Mouse (Mus musculus) megakaryocyte-erythroid progenitor cell, adult 5-6 weeks (primary cell): ENCODE measurements around the gene Stard13. TPM values are rescaled to one million over a fixed set of nuclear protein-coding genes. Genes with fewer than 3 reads are reported as not detected.

Experiments
- ATAC-seq: replicated peaks from 2 replicates; pipeline ENCODE4 v1.8.0; 2016; ENCODE audit warnings: mild to moderate bottlenecking, inconsistent platforms; ENCODE audit not compliant: severe bottlenecking, poor library complexity, low FRiP score, low TSS enrichment
- total RNA-seq, 2 experiments: library from RNA; stranded (forward) in 1 of 2; stranded (reverse) in 1 of 2; fragments of 200-1000, 215-1000 nt in 1 of 2; fragments of >200 nt in 1 of 2; fragmentation: Nextera tagmentation in 1 of 2; gene quantifications; 2 replicates each; pipeline ENCODE4 v1.2.3; 2014 to 2017

The Stard13 gene
- total RNA-seq, 2 experiments from 2014 or later, result not detected

DNA sequence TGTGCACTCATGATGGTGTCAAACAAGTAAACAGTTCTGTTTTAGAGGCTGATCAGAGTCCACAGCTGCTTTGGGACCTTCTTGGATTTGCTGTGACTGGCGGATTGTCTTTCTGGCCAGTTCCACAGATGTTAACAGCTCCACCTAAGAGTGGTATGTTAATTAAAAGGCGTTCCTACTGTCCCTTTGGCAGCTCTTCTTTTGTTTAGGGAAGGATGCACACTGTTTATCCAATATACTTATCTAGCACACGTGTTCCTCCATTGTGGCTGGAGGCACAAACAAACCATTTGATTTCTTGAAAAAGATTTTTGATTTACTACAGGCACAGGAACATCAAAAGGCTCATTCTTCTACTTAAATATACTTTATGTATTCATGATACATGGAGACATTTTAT, 156.7 kb downstream of the Stard13 start:
- no peak for ATAC-seq

DNA sequence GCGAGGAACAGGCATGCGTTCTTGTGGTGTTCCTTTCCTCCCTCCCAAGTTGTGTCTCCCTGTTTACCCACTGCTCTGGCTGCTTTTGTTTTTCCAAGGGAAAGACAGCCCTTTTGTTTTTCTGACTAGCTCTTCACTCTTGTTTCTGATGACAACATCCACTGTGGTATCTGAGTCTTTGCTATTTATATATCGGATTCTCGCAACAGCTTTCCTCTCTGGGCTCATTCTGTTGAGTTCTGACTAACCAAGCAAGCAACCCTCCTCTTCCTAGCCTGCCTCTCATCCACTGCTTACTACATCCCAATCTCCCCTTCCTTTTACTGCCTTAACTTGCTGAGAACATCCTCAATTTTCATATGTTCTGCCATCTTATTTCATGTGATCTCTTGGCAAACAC, 159.4 kb downstream of the Stard13 start:
- no peak for ATAC-seq

DNA sequence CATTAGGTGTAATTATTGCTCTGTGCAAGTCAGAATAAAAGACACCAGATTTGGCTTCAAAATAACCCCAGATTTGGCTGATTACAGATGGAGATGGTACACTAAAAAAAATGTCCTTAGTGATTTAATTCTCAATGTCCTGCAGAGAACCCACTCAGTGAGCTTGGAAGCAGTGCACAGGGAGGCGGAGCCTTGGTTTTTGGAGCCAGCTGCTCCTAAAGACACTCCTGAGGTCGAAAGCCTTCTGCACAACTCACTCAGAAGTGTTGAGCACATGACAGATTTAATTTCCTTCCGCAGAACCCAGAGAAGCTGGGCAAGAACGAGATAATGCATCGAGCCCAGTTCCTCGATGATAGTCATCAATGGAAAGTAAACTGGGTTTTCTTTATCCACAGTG, 162.2 kb downstream of the Stard13 start:
- ATAC-seq, result no peak

DNA sequence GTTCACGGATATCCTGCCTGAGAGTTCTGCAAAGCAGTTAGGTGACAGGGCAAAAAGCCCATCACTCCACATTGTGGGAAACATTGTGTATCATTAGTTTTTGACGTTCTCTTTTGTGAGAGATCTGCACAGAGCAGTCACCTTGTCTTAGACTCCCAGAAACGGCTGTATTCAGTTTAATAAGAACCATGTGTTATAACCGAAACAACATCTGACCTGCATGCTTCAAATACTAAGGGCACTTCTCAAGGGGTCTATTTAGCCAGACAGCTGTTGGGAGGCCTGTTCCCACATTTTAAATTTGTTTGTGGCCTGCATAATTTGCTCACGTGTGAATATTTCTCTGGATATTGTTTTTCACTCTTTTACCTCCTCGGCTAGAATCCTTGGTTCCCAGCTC, 162.7 kb downstream of the Stard13 start:
- no peak for ATAC-seq

DNA sequence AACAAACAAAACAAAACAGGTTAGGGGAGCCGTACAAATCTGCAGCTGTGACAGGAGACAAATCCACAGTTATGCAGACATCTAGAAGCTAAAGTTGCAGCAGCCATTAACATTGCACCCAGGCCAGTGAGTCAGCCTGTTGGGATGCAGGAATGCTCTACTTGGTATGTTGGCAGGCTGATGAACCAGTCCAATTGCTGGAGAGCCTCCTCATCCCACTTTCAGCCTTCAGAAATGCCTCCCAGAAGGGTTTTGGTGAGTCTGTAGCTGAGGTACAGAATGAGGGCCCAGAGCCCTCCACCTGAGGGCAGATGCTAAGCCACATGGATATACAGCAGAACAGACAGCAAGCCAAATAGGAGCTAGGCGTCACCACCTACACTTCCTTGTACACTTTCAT, 164.1 kb downstream of the Stard13 start:
- ATAC-seq, result no peak

DNA sequence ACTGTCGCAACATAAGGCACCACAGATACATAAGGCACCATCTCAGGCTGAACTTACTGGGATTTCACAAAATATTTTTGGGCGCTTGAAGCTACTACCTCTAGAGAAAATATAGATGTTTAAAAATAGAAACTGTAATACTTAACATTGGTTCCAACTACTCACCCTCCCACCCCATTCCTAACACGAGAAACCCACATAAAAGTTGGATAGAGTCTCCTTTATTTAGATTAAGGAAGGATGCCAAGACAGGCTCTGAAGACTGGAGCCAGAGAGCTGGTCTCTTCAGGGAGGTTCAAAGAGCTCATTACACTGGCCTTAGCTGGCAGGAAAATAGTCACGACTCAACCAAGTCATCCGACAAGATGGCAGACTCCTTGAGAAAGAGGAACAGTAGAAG, 167.6 kb downstream of the Stard13 start:
- ATAC-seq, result no peak

DNA sequence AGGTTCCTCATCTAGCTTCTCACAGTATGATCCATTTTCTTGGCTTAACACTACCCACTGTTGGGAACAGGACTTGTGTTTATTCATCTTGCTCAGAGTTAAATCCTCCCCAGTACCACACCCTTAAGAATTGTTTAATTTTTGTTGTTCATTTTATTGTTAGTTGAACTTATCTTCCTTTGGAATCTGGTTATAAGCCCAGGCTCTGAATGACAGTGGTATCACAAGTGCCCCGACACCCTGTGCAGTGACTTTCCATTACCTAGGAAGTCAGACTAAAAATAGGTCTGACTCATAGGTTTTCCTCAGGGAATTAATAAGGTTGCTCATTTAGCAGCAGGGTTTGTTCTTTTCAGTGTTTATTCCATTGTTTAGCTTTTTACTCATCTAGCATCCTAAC, 168.4 kb downstream of the Stard13 start:
- ATAC-seq, result no peak

DNA sequence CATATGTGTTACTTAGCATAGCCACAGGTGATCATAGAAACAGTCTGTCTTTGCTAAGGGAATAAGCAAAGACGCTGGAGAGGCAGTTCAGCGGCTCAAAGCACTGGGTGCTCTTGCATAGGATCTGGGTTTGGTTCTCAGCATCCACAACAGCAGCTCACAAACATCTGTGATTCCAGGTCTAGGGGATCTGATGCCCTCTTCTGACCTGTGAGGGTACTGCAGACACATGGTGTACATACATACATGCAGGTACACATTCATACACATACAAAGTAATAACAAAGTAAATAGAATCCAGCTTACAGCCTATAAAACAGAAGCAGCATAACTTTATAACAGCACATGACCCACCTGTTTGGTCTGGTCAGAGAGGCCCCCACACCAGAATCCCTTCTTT, 171.7 kb downstream of the Stard13 start:
- no peak for ATAC-seq

DNA sequence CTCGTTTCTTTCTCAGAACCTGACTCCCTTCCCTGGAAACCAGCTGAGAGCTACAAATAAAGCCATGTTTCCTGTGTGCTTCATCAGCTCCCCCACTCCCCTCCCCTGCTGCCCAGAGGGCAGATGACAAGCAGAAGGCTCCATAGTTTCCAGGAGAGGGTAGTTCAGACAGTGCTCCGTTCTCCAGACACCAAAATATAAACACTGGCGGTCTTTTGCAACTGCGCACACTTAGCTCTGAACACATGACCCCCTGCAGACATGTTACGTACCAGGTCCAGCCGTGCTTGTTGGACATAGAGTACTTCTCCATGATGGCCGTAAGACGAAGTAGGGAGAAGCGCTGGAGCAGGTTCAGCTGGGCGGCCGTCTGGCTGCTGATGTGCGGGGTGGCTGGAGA, 173.2 kb downstream of the Stard13 start:
- no peak for ATAC-seq

DNA sequence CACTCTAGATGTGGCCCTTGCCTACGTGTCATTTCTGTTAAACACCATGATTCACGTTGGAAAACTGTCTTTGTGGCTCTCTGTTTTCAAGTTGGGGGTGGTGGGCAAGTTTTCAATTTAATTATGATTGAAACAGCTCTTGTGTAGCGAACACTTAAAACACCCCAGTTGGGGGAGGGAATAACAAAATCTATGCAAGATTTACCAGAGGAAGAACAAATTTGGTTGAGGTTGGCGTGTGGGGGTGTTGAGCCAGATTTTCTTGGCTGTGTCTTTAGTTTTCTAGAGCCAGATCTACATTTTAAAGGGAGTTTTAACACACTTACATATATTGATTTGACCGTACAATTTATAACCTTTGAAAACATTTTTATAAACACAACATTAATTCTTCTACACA, 173.9 kb downstream of the Stard13 start:
- ATAC-seq, result no peak

DNA sequence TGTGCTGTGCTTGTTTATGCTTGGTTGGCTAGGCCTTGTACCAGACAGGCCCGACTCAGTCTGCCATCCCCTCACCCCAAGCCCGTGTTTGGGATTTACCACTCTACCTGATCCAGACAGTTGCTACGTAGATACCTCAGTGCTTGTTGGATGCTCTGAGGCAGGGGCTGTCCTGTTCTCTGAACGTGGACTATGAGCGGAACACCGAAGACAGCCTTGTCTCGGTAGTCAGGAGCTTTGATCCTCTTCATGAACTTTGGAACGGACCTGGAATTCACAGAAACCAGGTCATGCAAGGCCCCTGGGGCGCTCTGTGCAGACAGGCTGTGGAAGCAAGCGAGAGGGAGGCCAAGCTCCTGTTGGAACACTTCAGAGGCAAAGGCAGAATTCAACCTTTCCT, 174.3 kb downstream of the Stard13 start:
- no peak for ATAC-seq

DNA sequence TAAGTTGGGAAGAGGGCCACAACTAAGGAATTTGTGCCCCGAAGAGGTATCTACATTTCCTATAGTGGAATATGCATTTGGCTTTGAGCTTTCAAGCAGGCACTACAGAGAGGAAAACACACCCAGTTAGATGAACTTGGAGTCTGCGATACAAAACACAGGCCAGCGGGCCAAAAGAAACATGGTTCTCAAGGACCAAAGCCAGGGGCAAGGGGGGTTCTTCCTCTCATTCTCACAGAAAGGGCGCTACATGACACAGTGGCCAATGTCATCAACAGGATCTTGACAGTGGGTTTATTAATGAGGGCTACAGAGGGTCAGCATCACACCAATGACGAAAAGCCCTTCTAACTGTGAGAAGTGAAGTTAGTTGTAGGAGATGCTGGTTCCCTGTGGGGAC, 175.9 kb downstream of the Stard13 start:
- no peak for ATAC-seq

DNA sequence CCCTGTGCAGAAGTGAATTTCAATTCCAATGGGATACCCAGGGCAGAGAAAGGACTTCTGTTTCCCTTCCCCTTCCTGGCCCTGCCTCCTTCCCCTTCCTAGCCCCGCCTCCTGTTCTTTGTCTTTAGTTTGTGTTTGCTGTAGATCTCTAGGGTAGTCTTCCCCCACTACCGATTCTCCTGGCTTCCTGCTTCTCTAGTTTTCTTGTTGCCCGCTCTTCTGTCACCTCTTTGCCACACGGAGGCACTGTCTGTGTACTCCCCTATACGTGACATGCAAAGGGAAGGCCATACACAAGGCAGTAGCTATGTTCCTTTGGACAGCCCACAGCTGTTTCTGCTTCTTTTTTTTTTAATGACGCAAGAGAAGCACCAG, 176.7 kb downstream of the Stard13 start:
- no peak for ATAC-seq

DNA sequence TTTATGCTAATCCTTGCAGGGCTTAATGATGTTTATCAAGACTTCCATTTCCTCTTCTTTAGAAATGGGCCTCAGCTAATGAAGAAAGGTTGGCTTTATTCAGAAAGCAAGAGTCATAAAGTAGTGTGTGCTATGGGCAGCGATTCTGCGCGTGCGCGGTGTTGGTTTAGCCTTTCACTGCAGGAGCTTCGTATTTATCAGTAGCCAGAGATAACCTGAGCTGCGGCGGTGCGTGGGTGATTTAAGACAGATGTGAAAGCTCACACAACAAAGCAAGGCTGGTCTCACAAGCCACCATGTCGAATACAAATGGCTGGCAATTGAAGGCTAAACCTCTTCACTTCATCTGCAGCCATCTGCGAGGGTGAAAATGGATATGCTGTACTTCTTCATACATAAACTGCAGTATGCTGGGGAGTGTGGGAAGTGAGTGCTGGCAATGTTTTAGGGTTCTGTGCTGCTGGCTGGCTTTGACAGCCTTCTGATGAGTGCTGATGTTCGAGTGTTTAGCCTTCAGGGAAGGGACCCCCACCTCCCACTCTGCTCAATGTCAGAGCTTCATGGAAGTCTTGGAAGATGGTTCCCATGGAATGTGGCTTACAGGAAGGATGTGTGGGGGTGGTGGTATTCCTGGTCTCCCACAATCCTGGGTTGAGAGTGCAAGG, 177.2 kb downstream of the Stard13 start:
- ATAC-seq, result no peak

DNA sequence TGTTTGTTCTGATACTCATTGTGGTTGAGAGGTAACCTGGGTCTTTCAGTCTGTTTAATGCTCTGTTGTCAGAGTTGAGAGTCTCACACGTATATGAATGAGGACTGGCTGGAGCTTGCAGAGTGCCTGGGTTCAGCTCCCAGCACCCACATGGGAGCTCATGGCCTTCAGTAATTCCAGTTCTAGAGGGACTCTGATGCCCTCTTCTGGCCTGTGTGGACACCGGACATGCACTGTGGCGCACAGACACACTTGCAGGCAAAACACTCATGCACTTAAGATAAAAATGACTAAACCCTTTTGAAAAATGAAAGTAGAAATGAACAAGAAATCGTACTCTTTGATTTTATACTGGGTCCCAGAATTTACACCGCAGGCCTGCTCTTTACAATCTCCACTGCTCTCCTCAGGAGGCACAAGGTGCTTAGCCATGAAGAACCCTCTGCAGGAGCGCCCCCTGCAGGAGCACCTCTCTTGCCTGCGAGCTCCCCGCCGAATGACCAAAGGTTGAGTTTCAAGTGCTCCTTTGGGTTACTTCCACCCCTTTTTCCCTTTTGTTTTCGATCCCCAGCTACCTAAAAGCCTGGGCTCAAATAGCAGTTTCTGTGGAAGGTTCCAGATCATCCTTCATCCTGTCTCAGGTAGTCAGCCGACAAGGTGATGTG, 178.1 kb downstream of the Stard13 start:
- no peak for ATAC-seq

DNA sequence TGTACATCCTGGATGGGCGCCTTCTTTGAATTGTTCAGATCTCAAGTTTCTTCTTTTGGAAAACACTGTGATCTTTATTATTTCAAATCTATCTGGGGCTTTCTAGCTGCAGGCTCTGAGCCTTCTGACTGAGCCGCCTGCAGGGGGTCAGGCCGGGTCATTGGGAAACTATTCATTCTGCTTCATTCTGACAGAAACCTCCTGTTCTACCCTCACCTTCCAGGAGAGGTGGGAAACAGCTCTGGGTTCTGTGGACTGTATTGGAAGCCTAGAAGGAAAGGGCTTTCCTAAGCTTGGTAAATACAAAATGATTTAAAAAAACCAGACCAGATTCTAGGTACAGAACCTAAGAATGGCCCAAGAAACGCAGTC, 178.9 kb downstream of the Stard13 start:
- no peak for ATAC-seq

DNA sequence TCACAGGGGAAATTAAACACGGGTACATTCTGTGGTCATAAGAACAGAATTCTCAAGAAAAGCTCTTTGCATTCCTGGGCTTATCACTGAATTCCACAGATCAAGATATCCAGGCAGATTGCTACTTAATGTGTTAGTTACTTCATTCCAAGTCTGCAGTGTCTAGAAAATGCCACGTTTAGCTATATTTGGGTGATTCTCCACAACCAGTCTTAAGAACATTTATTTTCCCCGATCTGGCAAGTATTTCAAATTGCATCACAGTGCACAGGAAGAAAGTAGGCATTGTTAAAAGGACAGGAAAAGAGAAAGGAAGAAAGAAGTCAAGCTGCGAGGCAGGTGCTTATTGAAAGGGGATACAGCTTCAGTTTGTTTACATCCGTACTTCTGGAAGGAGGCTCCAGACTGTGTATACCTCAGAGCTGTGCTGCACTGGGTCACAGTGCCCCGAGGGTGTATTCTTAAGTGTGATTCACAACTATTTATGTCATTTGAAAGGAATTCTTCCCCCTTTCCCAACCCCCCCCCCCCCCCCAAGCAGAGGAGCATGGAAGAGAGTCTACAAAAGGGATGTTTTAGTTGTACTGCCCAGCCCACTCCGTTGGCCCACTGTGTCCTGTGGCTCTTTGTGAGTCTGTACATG, 179.4 kb downstream of the Stard13 start:
- ATAC-seq, result no peak

DNA sequence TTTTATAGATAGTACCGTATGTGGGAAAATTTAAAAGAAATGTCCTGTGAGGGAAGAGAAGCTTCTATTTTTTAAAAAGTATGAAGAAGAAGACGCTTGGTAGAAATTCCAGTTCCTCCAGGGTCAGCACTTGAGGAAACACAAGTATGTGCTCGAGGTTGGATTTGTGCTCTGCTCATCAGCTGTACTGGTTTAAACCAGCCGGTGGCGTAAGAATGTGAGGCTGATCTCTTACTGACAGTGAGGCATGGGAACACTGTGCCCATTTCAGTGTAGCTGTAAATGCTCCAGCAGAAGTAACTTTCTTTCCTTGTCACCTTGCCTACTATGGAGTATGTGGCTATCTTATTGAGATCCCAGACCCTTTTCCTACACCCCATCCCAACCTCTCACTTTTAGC, 180.4 kb downstream of the Stard13 start:
- ATAC-seq, result no peak

DNA sequence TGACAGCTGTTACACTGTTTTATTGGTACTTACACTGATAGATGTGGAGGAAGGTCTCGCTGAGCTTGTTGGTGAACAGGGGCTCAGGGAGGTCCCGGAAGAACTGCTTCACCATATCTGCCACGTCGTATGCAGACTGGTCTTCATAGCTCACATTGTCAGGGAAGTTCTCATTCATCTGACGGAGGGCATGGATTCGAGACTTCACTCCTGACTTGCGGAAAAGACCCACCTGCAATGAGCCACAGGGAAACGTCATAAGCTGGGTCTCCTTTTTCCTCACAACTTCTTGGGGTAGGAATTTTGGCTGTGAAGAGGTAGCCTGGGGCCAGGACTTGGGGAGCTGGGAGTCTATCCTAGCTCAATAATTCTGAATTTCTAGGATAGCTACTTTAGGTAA, 181.3 kb downstream of the Stard13 start:
- no peak for ATAC-seq

DNA sequence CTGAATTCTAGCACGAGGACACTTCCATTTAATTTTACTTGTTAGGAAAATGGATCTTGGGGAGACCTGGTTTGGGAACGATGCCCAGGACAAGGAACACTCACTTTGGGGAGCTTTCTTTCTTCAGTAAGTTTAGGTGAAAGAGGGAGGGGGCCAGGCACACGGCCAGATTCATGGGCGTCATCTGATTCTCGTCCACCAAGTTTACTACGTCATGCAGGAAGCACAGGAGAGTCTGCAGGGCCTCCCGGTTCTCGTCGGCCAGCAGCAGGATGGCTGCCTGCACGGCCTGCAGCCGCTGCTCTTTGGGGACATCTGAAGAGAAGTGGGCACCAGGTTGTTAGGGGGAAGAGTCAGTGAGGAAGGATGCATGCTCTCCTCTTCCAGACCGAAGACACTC, 186.1 kb downstream of the Stard13 start:
- ATAC-seq, result no peak

DNA sequence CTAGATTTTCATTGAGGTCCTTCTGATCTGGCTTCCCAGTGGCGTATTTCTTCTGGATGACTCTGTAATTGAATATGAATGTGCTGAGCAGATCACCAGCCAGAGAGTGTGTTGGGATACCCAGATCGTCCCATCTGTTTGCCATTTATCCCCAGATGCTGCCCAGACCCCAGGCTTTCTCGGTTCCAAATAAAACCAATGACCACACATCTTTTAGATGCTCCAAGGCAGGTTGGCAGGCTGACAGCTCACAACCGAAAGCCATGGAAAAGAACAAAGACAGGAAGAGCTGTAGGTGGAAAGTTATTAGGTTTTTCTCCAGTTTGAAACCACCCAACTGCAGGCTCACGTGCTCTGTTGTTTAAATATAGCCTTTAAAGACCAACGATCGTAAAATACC, 186.7 kb downstream of the Stard13 start:
- ATAC-seq, result no peak
